Mouse (Mus musculus): ENCODE data around the gene Tmsb10.

Gene Tmsb10

DNA sequence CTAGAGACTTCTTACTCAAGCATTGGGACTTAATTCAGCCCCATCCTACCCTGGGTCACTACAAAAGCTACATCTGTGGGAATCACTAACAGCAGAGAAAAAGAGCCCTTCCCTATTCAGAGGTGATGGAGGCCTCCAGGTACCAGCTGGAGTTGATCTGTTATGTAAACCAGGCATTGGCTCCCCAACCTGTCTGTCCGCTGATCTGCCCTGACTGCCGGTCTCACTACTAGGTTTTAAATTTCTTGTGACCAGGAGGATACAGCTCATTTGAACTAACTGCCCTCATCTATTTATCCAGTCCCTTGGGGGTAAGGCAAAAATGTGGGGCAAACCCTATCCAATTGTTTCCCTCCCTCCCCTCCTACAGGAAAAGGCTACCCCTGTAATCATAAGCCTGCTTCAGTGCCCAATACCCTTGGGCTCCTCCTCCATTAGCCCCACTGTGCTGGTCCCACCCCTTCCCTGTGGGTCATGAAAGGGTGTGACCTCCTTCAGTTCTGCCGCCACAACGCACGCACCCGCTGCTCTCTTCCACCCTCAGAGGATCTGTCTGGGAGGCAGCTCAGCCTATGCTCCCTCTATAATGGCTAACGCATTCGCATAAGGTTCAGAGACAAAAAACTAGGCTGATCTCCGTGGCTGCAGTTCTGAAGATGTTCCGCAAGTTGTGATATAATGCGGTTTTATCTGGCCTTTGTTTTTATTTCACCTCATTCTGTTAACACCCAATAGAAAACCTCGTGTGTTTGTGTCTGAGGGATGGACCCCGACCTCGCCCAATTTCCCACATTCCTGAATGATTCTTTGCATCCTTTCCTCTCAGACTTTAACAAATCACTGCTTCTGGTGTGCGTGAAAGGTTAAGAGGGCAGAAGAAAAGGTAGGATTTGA lies 2.1 kb downstream of the Tmsb10 start:
- peak; percentile 79 for DNase-seq (ENCODE audit: low read depth, low spot score)

- DNase-seq (ENCODE audit: low read depth, low spot score) = no peak
These were observed 2.9 kb downstream of the Tmsb10 start for GRCm38 (mm10) chr6:72955517-72956198.

GRCm38 (mm10) chr6:72954786-72955185 lies 3.8 kb downstream of the Tmsb10 start:
- DNase-seq (ENCODE audit: low read depth, low spot score) = no peak

DNA sequence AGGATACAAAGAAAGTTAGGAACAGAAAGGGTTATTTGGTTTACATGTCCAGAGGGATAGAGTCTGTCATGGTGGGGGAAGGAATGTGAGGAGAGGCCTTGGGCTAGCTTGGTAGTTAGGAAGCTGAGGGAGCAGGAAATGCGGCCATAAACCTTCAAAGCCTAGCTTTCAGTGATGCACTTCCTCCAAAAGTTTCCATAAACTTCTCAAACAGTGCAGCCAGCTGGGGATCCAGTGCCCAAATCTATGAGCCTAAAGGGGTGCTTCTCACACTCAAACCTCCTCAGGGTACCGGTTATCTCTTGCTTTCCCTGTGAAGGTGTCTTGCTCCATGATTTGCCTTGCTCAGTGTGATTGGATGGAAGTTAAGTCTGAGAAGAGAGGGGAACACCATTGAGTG lies 5.6 kb downstream of the Tmsb10 start:
- no peak for DNase-seq (ENCODE audit: low read depth, low spot score)

GRCm38 (mm10) chr6:72952221-72952620 lies 6.3 kb downstream of the Tmsb10 start:
- no peak for DNase-seq (ENCODE audit: low read depth, low spot score)

DNA sequence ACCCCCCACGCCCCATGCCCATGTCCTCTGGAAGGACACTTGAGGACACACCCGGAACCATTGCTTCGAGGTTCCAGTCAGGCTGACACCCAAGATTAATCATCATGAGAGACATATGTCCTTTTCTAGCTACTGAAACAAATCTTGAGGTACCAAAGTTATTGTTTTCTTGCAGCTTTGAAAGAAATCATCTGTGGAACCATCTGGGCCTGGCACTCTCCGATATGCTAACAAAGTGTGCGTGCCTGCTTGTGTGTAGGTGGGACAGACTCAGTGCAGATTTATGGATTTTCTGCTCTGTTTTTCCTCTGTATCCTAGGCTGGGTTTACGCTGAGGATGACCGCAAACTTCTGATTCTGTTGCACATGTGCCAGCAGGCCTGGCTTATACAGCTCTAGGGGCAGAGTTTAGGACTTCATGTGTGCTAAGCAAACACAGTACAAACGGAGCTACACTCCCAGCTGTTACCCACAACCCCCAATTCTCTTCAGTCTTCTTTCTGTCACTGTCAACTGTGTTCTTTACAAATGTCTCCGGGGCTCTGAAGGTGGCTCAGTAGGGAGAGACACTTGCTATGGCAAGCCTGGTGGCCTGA lies 9.3 kb downstream of the Tmsb10 start:
- DNase-seq (ENCODE audit: low read depth, low spot score) = peak; percentile 90

GRCm38 (mm10) chr6:72948392-72948791 lies 10.2 kb downstream of the Tmsb10 start:
- DNase-seq (ENCODE audit: low read depth, low spot score) = no peak

- DNase-seq (ENCODE audit: low read depth, low spot score) = no peak
These were observed 10.6 kb downstream of the Tmsb10 start for GRCm38 (mm10) chr6:72947960-72948359.

- DNase-seq (ENCODE audit: low read depth, low spot score) = peak; percentile 77
These were observed 18.1 kb downstream of the Tmsb10 start for GRCm38 (mm10) chr6:72940493-72940892.

- no peak for DNase-seq (ENCODE audit: low read depth, low spot score)
These were observed 20.7 kb downstream of the Tmsb10 start for GRCm38 (mm10) chr6:72937859-72938258.

- no peak for DNase-seq (ENCODE audit: low read depth, low spot score)
These were observed 21.1 kb downstream of the Tmsb10 start for GRCm38 (mm10) chr6:72937430-72937829.

- no peak for DNase-seq (ENCODE audit: low read depth, low spot score)
These were observed 25.6 kb downstream of the Tmsb10 start for GRCm38 (mm10) chr6:72932955-72933354.

GRCm38 (mm10) chr6:72931533-72931932 lies 27.0 kb downstream of the Tmsb10 start:
- no peak for DNase-seq (ENCODE audit: low read depth, low spot score)

- DNase-seq (ENCODE audit: low read depth, low spot score) = no peak
These were observed 28.7 kb downstream of the Tmsb10 start for GRCm38 (mm10) chr6:72929795-72930398.

GRCm38 (mm10) chr6:72926755-72927482 lies 31.6 kb downstream of the Tmsb10 start:
- peak; percentile 77 for DNase-seq (ENCODE audit: low read depth, low spot score)

DNA sequence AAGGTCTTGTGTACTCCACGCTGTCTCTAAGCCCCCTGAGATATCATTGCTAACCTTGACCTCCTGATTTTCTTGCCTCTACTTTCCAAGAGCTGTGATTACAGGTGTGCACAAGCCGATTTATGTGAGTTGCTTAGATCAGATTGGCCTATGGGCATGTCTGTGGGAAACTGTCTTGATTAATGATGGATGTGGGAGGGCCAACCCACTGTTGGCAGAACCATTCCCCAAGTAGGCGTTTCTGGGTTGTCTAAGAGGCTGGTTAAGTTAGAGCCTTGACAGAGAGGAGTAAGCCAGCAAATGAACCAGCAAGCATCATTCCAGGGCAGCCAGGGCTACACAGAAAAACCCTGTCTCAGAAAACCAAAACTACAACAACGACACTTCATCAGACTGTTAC lies 32.5 kb downstream of the Tmsb10 start:
- no peak for DNase-seq (ENCODE audit: low read depth, low spot score)

GRCm38 (mm10) chr6:72923381-72923780 lies 35.2 kb downstream of the Tmsb10 start:
- DNase-seq (ENCODE audit: low read depth, low spot score) = no peak

DNA sequence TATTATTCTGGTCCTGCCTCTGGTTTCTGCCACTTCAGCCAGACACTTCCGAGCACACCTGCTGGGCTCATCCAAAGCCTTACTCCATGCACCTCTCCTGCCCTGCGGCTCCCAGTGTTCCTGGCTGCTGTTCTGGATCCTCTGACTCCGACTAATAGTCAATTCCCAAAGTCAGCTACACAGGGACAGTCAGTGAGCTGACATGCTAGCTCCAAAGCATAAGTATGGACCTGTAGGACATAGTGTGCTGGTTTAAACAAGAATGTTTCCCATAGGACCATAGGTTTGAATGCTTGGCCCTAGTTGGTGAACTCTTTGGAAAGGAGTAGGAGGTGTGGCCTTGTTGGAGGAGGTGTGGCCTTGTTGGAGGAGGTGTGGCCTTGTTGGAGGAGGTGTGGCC lies 37.5 kb downstream of the Tmsb10 start:
- DNase-seq (ENCODE audit: low read depth, low spot score) = no peak

- DNase-seq (ENCODE audit: low read depth, low spot score) = no peak
These were observed 40.0 kb downstream of the Tmsb10 start for GRCm38 (mm10) chr6:72918510-72919033.

- no peak for DNase-seq (ENCODE audit: low read depth, low spot score)
These were observed 42.2 kb downstream of the Tmsb10 start for GRCm38 (mm10) chr6:72916330-72916729.

- no peak for DNase-seq (ENCODE audit: low read depth, low spot score)
These were observed 44.3 kb downstream of the Tmsb10 start for GRCm38 (mm10) chr6:72914087-72914749.
